Mouse (Mus musculus): ENCODE data around the gene Cacna1e.

Cacna1e gene

DNA sequence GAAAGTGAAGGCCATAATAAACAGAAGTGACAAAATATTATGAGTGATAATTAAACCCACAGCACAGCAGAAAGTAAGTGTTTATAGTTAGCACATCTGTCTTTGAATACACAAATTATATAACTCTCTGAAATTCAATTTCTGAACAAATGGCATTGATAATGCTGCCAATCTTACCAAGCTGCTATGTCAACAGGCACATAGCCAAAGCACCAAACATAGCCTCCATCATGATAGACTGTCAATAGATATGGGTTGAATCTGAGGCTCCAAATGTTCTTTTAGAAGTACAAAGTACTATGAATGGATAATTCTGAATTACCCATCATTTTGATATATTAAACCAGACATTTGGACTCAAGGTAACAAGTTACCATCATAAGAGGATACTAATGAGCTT lies 372.6 kb downstream of the Cacna1e start:
- DNase-seq (ENCODE audit: low spot score): no peak

DNA sequence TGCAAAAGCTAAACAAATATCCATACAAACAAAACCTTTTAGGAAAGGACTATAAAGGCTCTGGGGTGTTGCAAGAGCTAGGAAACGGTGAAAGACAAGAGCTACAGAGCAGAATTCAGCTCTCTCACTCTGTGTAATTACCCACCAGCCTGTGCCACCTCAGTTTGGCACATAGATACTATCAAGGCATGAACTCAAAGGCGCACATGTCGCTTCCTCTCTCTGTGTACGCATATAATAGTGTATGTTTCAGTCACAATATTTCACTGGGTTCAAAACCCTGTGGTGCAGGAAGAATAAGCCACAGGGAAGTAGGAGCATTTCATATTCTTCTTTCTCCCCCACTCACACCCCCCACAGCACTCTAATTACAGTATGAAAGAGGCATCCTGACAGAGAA lies 380.3 kb downstream of the Cacna1e start:
- DNase-seq (ENCODE audit: low spot score): no peak

DNA sequence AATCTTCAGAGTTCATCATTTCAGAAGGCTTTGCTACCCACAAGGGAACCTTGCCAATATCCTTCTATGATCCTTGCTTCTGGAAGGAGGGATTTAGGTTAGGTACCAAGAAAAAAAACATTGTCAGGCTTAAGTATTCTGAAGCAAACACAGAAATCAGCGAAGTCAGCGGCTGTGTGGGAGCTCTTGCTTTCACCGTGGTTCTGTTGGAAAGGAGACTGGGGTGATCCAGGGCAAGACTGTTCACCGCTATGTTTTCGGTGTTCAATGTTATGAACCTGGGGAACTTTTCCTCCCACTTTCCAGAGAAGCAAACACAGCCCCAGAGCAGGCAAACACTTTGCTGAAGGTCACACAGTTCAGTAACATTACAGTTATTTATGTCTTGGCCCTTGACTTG lies 383.4 kb downstream of the Cacna1e start:
- no peak for DNase-seq (ENCODE audit: low spot score)

DNA sequence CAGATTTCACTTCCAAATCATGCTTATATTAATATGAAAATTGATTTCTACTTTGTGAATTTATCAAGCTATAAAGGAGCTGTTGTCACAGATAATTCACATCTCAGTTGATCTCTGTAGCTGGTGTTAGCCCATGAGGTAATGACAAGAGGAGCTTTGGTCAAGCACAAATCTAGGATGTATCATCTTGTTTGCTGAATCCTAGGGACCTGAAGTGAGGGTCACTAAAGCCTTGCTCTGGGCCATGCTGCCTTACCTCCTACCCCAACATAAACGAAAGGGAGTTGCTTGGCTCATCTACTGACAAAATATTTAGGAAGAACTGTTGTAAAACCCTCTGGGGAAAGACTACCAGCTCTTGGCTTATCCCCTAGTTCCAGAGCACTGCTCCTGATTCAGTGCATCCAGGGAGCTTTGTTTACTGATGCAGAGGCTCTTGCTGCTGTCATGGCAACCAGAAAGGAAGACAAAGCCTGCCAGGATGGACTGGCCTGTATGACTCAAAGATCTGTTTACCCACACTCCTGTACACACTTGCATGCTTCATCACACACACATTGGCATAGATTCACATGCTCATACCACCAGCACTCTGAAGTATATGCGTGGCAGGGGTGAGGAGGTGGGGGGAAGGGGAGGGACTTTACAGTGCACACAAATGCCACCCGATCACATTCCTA lies 384.0 kb downstream of the Cacna1e start:
- no peak for DNase-seq (ENCODE audit: low spot score)

DNA sequence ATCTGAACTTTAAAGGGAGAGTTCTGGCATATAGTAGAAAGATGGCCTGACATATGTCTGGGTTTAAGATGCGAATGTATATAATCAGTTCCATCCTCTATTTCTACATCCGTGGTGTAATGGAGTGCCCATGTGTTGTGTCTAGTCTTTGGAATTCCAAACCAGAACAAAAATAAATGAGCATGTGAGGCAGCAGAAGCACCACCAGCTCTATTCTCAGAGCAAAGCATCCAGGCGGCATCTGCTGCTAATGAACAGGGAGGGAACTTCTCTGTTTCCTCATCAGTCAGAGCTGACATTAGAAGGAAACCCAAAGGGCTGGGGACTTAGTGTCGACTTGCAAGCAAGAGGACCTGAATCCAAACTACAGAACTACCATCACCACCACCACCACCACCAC lies 385.5 kb downstream of the Cacna1e start:
- DNase-seq (ENCODE audit: low spot score): no peak

DNA sequence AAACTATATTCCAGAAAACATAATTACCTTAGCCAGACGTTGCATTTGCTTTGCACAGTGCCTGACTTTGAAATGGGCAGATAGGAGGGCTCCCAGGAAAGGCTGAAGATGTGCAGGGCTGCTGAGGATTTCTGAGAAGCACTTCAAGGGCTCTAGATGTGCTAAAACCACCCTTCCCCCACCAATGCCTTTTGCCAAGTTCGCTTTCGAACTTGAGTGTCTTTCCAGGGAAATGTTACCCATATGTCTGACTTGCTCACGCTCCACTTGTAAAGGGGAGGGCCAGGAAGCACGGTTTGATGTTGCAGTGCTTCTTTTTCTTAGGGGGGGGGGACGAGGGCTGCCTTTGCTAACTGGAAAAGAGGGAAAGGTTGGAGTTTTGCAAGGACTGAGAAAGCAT lies 393.2 kb downstream of the Cacna1e start:
- DNase-seq (ENCODE audit: low spot score): no peak

DNA sequence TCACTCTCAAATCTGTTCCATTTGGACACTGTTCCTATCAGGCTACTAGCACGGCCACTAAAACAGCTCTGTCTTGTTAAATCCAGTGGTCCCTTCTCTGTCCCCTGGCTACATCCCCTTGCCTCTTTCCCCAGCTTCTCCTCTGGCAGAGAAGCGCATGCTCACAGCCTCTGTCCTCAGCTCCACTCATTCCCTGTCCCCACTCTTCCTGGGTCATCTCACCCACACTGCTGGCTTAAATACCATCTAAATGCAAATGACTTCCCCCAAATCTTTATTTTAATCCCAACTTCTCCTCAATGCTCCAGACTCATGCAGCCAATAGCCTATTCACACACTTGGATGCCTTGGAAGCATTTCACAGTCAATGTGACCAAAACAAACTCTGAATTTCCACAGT lies 407.6 kb downstream of the Cacna1e start:
- DNase-seq (ENCODE audit: low spot score): no peak

DNA sequence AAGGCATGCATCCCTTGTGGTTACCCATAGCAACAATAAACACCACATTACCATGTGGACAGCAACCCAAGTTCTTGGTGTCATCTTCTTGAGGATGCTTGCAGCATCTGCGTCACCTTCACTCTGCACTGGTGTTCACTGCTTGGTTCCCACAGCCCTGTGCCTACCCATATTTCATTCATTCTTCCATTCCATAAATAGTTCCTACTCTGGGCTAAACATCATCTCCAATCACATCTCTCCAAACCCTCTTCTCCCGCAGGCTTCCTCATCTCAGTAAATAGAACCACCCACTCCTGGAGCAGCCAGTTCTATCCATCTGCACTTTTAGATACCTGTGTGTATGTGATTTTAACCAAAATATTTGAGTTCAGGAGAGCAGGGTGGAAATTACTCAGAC lies 408.6 kb downstream of the Cacna1e start:
- DNase-seq (ENCODE audit: low spot score): no peak

DNA sequence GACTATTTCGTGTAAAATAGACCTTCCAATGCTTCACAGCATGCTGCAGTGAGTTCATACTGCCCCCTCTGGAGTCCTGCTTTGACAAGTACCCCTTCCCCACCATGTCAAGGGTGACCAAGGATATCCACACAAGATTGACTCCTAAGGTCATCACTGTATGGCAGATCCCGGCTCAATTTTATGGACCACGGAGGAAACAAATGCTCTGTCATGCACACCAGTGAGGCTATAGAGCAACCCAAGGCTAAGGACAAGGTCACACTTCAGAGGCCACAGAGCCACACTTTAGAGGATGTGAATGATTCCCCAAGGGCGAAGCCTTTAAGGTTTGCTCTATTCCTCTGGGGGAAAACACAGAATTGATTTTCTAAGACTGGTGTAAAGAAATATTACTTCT lies 410.1 kb downstream of the Cacna1e start:
- DNase-seq (ENCODE audit: low spot score): no peak

DNA sequence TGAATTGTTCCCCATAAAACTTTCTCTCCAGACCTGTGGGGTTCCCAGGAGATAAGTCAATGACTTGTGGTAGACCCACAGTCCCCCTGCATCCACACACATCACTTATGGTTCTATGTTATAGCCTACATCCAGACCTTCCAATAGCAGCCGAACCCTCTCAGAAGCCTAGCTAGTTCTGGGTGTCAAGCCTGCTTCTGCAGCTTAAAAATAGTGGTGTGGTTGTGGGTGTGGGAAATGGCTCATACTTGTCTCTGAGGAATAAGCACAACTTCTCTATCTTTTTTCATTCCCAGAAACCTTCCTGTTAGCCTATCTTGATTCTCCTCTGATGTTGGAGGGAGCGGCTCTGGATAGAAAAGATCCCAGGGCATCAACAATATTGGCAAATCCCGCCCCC lies 417.0 kb downstream of the Cacna1e start:
- DNase-seq (ENCODE audit: low spot score): no peak

DNA sequence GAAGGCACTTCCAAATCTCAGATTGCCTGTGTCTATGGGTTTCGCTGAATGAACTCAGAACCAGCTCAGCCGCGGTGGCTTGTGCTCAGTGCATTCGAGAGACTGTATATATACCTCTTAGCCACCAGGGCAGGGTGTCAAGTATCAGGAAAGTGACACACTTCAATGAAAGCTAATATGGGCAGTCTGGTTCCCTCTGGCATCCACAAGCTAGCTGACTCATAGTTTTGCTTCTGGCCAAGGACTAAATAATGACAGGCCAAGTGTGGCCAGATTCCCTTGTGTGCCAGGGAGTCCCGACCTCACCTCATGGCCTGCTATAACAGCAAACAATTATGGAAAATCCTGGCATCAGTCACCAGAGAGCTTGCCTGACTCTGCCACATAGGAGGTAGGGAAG lies 422.8 kb downstream of the Cacna1e start:
- DNase-seq (ENCODE audit: low spot score): no peak

DNA sequence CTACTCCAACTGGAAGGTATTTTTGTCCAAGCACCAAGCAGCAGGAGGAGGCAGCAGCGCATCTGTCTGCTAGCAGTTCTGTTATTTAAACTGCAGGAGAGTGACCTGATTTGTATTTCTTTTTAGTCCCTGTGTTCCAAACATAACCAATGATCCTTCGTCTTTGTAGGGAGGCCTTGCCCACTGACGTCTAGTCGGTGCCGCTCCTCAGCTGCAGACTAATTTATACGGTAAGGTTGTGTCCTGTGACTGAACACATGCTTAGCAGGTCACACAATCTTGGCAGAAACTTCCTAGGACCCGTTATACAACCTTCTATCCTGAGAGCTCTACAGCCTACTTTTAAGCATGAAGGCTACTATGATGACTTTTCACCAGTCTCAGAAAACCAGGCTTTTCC lies 424.2 kb downstream of the Cacna1e start:
- no peak for DNase-seq (ENCODE audit: low spot score)

DNA sequence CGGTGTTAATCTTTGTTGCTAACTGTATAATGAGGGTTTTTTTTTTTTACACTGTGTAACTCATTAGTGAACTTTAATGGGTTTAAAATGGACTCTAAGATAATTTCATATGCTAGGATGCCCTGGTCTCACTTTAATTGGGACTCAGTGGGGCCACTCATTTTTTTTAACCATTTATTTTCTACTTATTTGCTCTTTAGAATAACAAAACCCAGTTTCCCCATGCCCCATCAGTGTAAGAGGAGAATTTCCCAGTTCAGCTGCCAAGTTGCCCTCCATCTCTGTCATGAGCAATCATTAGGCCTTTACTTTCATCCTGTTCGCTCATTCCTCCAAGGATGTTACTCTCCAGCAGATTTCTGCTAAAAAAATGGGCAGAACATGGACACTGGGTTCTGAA lies 425.7 kb downstream of the Cacna1e start:
- DNase-seq (ENCODE audit: low spot score): no peak

DNA sequence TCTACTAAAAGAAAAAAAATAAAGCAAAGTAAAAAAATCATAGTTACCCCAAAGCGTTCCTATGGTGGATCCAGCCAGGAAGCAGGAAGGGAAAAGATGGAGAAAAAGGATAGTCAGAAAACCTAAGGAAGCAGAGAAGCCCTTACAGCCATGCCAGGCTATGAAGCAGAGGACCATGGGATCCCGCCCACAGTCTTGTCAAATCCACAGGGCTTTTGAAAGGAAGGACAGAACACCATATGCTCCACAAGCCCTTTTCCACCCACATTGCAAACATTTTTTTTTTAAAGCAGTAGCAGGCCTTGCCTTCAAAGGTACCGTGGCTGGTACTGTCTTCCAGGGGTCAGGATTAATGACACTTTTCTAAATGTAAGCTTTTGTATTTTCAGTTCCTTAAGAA lies 433.5 kb downstream of the Cacna1e start:
- DNase-seq (ENCODE audit: low spot score): no peak

DNA sequence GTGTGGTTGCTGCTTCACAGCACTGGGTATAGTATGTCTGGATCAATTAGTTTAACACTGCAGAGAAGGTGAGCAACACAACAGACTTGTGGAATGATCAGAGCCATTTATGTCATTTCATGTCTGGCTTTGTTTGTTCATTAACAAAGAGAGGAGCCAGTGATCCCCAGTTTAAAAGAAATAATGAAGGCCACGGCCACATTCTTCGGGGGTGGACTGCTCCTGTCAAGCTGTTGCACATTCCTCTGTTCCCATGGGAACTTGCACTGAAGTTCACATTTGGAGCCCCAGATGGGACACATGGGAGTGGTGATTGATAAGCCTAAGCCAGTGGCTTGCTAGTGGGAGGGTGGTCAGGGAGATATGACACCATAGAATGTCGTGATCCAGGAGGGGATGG lies 437.8 kb downstream of the Cacna1e start:
- no peak for DNase-seq (ENCODE audit: low spot score)

DNA sequence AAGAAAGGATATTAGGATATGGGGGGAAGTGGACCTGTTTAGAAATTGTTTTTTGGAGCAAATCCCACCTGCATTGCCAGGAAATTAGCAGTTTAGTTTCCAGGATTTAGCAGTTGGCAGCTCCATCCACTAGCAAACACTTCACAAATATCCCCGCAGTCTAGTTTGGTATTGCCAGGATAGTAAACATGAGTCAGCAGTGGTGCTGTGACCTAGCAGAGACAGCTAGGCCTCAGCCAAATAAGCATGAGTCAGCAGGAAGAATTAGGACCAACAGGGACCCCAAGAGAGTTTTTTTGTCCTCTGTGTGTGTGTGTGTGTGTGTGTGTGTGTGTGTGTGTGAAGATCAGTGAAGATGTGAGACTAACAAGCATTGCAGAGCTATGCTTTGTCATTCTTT lies 450.8 kb downstream of the Cacna1e start:
- DNase-seq (ENCODE audit: low spot score): no peak

DNA sequence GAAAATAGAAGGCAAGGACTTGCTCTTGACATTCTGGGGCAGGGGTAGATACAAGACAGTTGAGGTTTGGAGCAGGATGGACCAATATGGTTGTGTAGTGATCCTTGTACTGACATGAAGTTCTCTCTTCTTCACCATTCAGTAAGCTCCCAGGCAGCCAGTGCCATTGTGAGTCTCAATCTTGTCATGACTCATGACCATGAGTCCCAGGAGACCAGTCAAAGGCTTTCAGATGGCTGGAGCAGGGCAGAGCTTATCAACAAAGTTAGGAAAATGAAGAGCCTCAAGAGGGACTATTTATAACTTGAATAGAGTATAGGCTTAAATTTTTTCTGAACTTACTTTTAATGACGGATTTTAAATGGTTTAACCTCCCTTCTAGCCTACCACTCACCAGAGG lies 451.2 kb downstream of the Cacna1e start:
- DNase-seq (ENCODE audit: low spot score): no peak

DNA sequence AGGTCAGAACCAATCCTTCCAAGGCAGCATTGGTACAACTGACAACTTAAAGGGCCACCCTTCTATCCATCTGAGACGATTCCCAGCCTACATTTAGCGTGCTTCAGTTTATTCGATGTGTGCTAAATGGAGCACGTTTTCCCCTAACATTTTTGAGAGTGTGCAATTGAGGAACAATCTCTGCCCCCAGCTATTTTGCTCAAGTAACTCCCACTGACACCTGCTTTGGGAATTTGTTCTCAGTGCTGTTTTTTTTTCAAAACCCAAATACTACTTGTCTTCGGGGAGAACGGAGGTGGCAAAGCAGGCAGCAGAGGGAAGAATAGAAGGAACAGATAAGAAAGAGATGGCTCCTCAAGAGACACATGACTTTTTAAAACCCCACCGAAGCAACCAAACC lies 456.0 kb downstream of the Cacna1e start:
- no peak for DNase-seq (ENCODE audit: low spot score)

DNA sequence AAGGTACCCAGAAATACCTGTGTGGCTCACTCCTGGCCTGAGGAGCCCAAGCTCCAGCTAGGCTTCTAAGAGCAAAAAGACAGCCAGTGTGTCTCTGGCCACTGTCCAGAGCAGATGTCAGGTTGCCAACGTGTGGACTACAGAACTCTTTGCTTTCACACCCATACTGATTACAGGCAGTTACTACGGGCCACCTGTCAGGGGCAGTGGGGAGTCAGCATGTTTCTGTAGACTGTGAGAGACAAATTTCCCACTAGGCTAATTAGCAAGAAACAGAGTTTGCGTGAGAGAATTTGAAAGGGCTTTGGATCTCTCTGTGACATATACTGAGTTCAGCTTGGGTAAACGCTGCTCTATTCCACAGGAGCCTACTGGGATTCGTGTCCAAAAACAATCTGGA lies 466.0 kb downstream of the Cacna1e start:
- DNase-seq (ENCODE audit: low spot score): no peak

DNA sequence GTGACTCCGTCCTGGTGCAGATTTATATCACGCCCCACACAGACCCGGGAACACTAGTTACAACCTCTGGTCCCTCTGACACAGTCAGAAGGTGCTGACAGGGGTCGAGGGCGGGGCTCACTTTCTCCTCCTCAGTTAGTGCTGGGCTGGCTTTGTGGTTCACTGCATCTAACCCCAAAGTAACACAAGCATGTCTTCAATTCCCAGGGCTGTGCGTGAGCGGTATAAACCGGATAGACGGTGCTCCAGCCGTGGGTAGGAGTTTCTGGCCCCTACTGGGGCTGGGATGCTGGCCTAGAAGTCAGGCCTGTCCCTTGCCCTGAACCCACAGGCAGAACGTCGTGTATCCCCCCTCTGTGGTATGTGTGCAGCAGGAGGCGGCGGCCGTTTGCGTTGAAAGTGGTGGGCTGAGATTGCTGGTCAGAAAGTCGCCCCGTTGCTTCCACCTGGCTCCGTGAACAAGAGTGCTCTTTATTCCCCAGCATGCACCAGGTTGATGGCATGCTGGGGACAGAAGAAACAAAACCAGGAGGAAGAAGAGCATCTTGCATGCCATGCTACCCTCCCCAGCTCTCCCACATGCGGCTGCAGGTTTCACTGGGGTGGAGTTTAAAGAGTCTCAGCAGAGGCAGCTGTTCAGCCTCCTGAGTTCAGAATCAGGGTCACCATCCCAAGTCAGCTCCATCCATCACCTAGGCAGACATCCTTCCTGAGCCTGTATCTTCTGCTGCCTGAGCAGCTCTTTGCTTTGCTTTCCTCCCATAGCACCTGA lies 467.7 kb downstream of the Cacna1e start:
- DNase-seq (ENCODE audit: low spot score): no peak

DNA sequence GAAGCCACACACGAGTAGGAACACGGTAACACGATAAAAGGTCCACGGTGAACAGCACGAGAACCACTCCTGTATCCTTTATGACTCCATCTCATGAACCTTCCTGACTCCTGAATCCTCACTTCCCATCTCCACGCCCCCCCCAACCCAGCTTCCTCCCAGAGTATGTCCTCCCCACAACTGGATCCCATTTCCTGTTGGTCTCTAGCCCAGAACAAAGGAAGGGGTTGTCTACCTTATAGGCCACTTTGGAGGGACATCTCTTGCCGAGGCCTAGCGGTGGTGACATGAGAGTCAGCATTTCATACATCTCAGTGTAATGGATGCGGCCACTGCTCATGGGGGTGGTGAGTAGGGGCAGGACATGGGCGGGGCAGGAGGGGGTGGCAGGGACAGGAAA lies 468.5 kb downstream of the Cacna1e start:
- DNase-seq (ENCODE audit: low spot score): no peak

DNA sequence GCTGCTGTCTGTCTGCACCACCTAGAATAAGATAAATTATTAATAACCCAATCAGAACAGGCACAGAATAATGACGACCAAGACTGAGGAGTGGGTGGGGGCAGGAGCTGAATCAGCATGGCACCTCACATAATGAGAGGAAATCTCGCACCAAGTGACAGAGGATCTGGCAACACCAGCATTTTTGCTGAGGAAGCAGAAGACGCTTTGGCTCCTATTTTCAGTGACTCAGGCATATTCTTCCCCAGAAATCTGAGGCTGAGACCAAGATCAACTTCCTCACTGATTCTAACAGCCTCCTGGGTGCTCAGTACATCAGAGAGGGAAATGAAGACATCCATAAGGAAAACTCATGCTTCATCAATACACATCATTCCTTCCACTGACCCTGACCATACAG lies 471.2 kb downstream of the Cacna1e start:
- no peak for DNase-seq (ENCODE audit: low spot score)

DNA sequence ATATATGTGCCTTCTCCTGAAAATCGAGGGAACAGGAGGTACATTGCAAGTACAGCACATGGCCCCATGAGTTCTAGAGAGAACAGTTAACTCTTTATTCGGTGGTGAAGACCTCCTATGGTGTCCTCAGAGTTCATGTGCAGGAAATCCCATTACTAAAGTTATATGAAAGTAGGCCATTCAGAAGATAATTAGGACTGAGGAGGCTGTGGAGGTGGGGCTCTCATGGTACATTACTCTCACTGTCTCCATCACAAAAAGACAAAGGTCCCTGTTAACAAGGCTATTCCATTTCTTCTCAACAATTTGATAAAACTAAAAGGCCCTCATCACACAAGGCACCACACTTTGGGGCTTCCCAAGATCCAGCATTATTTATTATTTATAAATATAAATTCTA lies 475.2 kb downstream of the Cacna1e start:
- DNase-seq (ENCODE audit: low spot score): no peak

DNA sequence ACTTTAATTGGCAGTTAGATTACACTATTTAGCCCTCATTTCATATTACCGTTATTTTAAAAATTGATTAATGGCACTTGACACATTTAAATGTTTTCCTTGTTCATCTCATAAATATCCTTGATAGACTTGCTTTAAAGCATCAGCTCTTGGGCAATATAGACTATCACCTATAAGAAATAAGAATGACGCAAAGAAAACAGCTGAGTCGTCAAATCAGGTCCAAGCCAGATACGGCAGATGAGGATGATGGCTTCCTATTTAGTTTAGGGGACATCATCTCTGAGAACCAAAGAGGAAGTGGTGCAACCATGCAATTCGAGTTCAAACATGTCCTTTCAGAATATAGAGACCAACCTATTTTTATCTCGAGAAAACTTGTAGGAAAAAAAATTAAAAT lies 492.3 kb downstream of the Cacna1e start:
- no peak for DNase-seq (ENCODE audit: low spot score)

Data from testis, postnatal 14 days (tissue).